Mouse (Mus musculus): ENCODE data around the gene Zbtb17.
A peak's percentile ranks its signal among the peaks of the same experiment; 100 is the strongest.

The Zbtb17 gene

DNA sequence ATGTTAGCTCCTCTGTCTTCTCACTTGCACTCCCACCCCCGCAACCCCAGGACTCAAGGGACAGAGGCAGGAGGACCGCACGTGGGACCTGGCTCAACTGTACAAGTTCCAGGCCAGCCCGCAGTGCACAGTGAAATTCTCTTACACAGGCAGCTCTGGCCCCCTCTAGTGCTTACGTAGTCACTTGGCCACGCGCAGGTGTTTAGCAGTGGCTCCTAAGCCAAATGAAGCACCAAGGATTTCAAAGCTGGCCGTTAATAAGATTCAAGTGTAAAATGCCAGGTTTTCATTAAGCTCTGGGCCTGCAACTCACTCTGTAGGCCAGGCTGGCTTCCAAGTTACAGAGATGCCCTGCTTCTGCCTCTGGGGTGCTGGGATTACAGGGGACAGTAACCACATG is 35.0 kb downstream of the Zbtb17 start:
- no peak for DNase-seq (ENCODE audit: extremely low read depth, insufficient read length, low spot score)

DNA sequence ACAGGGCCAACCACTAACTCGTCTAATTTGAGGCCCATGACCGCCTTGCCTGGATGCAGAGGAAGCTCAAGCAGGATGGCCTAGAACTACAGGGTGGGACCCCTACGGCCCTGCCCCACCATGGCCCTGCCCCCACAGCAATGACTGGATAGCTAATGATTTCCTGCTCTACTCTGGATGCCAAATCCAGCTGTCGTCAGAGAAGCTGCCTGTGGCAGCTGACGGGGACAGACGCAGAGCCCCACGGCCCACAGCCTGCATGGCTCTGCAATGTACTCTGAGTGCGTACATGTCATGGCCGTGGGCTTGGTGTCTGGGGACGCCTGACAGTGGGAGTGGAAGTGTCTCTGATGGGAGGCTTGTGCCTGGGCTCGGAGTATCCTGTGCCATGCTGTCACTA is 39.6 kb downstream of the Zbtb17 start:
- no peak for DNase-seq (ENCODE audit: extremely low read depth, insufficient read length, low spot score)

DNA sequence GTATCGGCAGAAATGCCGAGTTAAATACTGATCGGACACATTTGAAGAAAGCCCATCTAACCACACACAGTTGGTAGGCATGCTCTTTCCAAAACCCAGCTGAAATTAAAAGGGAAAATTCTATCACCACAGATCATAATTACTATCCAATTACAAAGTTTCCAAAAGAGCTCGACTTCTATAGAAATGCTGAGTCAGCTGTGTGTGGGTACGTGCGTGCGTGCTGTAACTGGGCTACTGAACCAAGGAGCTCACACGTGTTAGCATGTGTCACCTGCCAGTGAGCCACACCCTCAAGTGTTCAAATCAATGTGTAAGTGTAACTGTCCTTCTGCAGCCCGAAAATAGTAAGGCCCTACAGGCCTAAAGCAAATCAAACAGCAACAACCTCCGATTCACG is 43.1 kb downstream of the Zbtb17 start:
- no peak for DNase-seq (ENCODE audit: extremely low read depth, insufficient read length, low spot score)

DNA sequence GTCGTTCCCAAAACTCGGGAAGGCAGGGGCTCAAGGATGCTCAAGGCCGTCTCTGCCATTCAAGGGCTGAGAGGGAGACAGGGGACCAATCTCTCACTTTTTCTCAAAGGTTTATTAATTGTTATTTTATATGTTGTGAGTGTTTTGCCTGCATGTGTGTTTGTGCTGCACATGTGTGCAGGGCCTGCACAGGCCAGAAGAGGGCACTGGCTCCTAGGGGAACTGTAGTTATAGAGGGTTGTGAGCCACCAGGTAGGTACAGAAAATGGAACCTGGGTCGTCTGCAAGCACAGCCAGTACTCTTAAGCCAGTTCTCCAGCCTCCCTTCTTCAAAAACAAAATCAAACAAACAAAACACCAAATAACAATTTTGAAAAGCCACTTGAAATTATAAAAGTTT is 44.2 kb downstream of the Zbtb17 start:
- no peak for DNase-seq (ENCODE audit: extremely low read depth, insufficient read length, low spot score)

DNA sequence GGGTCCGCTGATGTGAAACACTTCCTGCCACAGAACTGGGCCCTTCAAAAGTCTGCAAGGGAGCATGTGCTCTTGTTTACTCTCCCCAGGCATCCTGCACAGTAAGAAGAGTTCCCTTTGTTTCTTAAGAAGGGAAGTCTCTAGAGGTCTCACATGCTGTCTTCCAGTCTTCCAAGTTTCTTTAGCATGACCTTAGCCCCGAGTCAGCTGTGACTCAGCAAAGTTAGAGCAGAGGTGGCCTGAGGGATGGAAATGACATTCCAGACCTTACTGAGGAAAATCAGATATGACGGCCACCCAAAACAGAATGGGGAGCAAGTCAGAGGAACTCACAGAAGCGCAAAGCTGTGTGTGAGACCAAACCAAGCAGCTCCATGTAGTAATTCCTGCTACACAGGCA is 56.2 kb downstream of the Zbtb17 start:
- no peak for DNase-seq (ENCODE audit: extremely low read depth, insufficient read length, low spot score)

DNA sequence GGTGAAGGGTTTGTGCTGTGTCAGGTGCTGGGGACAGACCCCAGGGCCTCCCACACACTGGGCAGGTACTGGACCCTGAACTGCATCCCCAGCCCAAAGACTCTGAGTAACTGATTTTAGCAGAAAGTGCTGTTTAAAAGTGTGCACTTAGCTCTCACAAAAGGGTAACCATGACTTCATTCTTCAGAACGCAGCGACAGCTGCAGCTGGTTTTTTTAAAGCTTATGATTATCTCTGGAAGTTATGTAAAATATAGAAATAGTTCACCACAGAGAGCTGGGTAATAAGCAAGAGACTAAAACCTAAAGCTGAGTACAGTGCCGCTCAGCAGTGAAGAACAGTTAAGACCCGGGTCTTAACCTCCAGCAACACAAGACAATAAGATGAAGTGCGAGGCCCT is 56.6 kb downstream of the Zbtb17 start:
- no peak for DNase-seq (ENCODE audit: extremely low read depth, insufficient read length, low spot score)

DNA sequence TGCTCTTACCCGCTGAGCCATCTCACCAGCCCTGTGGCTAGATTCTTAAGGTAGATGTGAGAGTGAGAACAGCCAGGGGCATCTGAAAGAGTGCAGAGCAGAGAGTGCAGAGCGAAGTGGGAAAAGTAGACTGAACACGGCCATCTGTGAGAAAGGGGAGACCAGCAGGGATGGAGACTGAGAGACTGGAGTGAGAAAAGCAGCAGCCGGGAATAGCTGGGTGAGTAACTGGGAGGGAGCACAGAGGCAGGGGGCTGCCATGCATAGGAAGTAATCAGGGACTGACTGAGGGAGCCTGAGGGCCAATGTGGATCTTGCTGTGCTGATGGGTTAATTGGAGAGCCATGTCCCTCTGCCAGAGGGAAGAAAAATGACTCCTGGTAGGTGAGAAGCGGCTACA is 58.3 kb downstream of the Zbtb17 start:
- no peak for DNase-seq (ENCODE audit: extremely low read depth, insufficient read length, low spot score)

DNA sequence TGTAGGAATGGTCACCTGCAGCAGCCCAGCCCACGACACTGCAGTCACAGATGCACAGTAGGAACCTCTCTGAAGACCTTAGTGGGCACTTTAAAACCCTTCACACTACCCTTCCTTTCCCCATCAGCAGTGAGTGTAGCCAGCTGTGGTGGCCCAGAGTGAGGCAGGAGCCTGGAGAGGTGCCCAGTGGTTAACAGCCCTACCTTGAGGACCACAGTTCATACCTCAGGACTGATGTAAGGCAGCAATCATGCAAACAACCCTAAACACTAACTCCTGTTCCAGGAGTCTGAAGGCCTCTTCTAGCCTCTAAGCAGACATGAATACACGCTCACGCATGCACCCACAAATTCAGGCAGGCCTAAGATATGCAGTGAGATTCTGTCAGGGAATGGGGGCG is 60.0 kb downstream of the Zbtb17 start:
- DNase-seq (ENCODE audit: extremely low read depth, insufficient read length, low spot score), result no peak

DNA sequence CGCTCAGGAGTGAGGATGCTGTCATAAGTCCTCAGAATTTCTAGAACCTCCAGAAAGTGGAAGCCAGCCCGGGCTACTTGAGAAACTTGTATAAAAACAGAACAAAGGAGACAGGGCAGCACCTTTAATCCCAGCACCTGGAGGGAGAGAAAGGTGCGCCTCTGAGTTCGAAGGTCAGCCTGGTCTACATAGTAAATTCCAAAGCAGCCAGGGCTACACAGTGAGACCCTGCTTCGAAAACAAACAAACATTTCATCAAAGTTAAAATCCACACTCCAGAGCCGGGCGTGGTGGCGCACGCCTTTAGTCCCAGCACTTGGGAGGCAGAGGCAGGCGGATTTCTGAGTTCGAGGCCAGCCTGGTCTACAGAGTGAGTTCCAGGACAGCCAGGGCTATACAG is 61.4 kb downstream of the Zbtb17 start:
- DNase-seq (ENCODE audit: extremely low read depth, insufficient read length, low spot score), result no peak

DNA sequence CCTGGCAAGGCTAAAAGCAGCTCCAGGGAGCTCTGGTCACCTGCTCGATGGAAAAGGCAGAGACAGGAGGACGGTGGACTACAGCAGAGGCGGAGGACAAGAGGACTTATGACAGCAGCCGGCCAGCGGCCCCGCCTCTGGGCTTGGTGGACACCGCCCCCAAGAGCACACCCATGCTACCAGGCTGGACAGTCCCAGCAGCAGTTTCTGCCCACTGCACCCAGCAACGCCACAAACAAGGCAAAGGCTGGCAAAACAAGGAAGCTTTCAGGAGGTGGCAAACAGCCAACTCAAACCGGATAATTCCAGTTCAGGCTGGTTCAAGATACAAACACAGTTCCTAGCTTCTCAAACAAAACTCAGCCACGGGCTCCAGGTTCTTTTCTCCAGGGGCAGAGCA is 61.9 kb downstream of the Zbtb17 start:
- DNase-seq (ENCODE audit: extremely low read depth, insufficient read length, low spot score), result peak; percentile 83

DNA sequence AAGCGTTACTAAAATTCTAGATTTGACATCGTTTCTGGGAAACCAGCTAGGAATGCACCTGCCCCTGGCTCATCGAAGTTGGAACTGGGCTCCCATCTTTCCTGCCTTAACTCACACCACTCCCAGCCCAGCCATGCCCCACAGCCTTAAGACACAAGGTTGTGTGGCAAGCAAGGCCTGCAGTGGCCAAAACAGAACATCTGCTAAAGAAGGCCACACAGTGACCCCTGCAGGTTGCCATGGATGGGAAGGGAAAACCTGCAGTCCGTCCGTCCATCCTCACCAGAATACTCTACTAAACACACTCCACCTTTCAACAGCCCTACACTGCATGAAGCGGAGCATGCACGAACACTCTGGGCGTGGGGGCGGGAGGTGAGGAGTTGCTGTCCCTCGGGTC is 62.4 kb downstream of the Zbtb17 start:
- DNase-seq (ENCODE audit: extremely low read depth, insufficient read length, low spot score), result peak; percentile 47

DNA sequence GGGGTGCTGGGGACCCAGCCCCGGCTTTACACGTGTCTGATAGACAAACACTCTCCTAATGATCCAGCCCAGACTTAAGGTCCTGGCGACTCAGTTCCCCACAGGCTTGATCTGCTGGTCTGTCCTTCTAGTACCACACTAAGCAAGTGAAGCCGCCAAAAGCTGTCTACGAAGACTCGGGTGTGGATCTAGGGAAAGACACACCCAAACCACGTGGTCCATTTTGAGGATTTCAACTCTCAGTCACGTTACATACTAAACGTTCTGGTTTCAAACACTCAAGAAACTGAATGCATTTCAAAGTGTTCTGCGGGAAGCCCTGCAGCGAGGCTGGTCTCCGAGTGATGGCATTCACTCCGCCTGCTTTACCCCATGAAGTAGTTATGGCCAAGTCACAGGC is 66.0 kb downstream of the Zbtb17 start:
- DNase-seq (ENCODE audit: extremely low read depth, insufficient read length, low spot score), result no peak

DNA sequence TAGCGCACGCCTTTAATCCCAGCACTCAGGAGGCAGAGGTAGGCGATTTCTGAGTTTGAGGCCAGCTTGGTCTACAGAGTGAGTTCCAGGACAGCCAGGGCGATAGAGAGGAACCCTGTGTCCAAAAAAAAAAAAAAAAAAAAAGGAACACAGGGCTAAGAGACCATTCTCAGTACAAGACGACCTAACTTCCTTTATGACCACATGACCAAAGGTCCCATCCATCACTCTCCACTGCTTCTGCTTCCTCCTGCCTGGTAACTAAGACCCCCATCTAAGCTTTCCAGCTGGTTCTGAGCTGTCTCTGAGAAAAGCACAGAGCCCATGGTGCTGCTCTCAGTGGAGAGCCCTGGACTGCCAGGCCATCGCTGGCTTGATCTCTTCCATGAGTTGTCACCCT is 67.7 kb downstream of the Zbtb17 start:
- no peak for DNase-seq (ENCODE audit: extremely low read depth, insufficient read length, low spot score)

DNA sequence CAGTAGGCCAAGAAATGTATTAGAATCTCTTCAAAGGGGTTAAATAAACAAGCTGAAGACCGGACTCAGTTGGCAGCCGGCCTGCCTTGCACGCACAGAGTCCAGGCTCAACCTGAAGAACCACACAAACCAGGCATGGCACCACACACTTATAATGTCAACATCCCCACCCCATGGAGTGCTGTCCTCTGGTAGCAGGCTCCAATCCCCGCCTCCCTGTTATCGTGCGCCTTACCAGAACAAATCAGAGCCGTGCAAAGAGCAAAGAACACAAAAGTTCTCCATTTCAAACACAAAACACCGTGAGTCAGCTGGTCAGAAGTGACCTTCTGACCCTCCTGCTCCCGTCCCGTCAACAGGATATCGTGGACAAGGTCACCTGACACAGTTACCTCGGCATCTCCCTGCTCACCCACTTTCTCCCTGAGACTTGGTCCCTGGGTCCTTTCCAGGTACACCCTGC is 69.8 kb downstream of the Zbtb17 start:
- DNase-seq (ENCODE audit: extremely low read depth, insufficient read length, low spot score), result no peak

Data from 3134 (cell line).